Mouse (Mus musculus): ENCODE data around the gene 4930469K13Rik. TPM values are rescaled to one million over a fixed set of nuclear protein-coding genes. Genes with fewer than 3 reads are reported as not detected.

4930469K13Rik gene
- polyA plus RNA-seq, 1 experiment from 2014 or later, result 4.3 TPM

GRCm38 (mm10) chr11:33955982-33956381 lies 142.4 kb downstream of the 4930469K13Rik start:
- H3K9me3 ChIP-seq (ENCODE audit: control insufficient read depth, low read length), result no peaks in the 10 kb centered on the region
- H3K4me2 ChIP-seq (replicated peaks; ENCODE audit: low read depth, low read length), result no peak overlapping the region
- no peaks in the 10 kb centered on the region for H3K27me3 ChIP-seq (ENCODE audit: control insufficient read depth, insufficient read depth, low read length)

DNA sequence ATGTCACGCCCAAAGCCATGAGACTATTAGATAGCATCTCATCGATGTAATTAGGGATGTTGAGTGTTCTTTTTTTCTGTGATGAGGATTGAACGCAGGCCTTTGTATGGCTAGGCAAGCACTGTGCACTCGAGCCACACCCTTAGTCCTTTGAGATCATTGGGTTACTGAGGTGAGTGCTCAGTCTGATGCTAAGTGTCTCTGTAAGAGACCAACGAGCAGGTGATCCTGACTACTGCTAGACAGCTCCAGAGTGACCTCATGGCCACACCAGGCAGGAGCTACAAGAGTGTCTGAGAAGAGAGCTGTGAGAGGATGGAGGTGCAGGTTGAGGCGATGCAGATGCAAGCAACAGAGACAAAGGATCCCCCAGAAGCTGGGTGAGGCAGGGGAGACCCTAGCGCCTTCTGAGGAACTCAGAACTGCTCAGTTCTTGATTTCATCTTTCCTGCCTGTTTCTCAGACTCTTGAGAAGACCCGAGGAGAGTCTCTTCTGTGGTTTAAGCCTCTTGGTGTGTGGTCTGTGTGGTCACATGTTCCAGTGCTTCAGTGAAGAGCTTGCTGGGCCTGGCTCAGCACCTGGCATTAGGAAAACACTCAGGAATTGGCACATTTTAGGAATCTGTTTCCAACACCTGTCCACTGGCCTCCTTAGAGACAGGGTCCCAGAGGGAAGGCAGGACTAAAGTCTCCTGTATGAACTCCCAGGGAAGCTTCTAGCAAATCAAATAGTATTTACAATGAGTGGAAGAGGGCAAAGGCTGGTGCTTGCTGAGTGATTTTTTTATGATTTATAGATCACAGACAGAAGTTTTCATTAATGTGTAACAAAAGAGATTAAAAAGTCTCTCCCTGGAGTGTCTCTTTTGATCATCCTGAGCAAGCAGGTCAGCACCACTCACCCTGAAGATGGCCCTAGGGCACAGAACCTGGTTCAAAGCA lies 146.4 kb downstream of the 4930469K13Rik start:
- Histone ChIP-seq H3K4me3 (ENCODE audit: low read depth, low read length) (no peak overlapping the region), H3K9ac (ENCODE audit: low read depth, low read length) (no peak overlapping the region), H3K27ac (ENCODE audit: low read depth, low read length) (no peak overlapping the region), H3K36me3 (ENCODE audit: control insufficient read depth, insufficient read depth, low read length) (no peaks in the 10 kb centered on the region), H3K4me1 (replicated peaks; ENCODE audit: control insufficient read depth, insufficient read depth, low read length) (no peaks in the 10 kb centered on the region), H3K27me3 (ENCODE audit: control insufficient read depth, insufficient read depth, low read length) (no peaks in the 10 kb centered on the region), H3K4me2 (replicated peaks; ENCODE audit: low read depth, low read length) (no peak overlapping the region), H3K9me3 (ENCODE audit: control insufficient read depth, low read length) (no peaks in the 10 kb centered on the region)
- 87% methylated on average over 8 of the region's 8 CpGs for WGBS
- DNase-seq (ENCODE audit: low spot score), result no peak
- ATAC-seq (ENCODE audit: low FRiP score), result no peak

More at GRCm38 (mm10) chr11:33955982-33956381, 142.4 kb downstream of the 4930469K13Rik start:
- ATAC-seq (ENCODE audit: low FRiP score) (no peak), DNase-seq (ENCODE audit: low spot score) (no peak)
- H3K27ac ChIP-seq (ENCODE audit: low read depth, low read length), result no peak overlapping the region
- H3K4me3 ChIP-seq (ENCODE audit: low read depth, low read length), result no peak overlapping the region
- no peak overlapping the region for H3K9ac ChIP-seq (ENCODE audit: low read depth, low read length)
- no peaks in the 10 kb centered on the region for H3K4me1 ChIP-seq (replicated peaks; ENCODE audit: control insufficient read depth, insufficient read depth, low read length)
- H3K36me3 ChIP-seq (ENCODE audit: control insufficient read depth, insufficient read depth, low read length), result no peaks in the 10 kb centered on the region
- 85% methylated on average over 4 of the region's 4 CpGs for WGBS

- H3K27me3 ChIP-seq (ENCODE audit: control insufficient read depth, insufficient read depth, low read length), result no peaks in the 10 kb centered on the region
- H3K36me3 ChIP-seq (ENCODE audit: control insufficient read depth, insufficient read depth, low read length), result no peaks in the 10 kb centered on the region
- H3K9ac ChIP-seq (ENCODE audit: low read depth, low read length), result no peak overlapping the region
- H3K4me2 ChIP-seq (replicated peaks; ENCODE audit: low read depth, low read length), result no peak overlapping the region
- DNase-seq (ENCODE audit: low spot score), result no peak
- ATAC-seq (ENCODE audit: low FRiP score), result no peak
- no peak overlapping the region for H3K4me3 ChIP-seq (ENCODE audit: low read depth, low read length)
- H3K4me1 ChIP-seq (replicated peaks; ENCODE audit: control insufficient read depth, insufficient read depth, low read length), result no peaks in the 10 kb centered on the region
- H3K27ac ChIP-seq (ENCODE audit: low read depth, low read length), result no peak overlapping the region
- H3K9me3 ChIP-seq (ENCODE audit: control insufficient read depth, low read length), result no peaks in the 10 kb centered on the region
- WGBS, result 36% methylated on average over 5 of the region's 5 CpGs
Measured at GRCm38 (mm10) chr11:33951155-33951554, 147.2 kb downstream of the 4930469K13Rik start.

GRCm38 (mm10) chr11:33946501-33946900 lies 151.9 kb downstream of the 4930469K13Rik start:
- DNase-seq (ENCODE audit: low spot score) (no peak), ATAC-seq (ENCODE audit: low FRiP score) (no peak)
- Histone ChIP-seq H3K9me3 (ENCODE audit: control insufficient read depth, low read length) (no peaks in the 10 kb centered on the region), H3K27me3 (ENCODE audit: control insufficient read depth, insufficient read depth, low read length) (no peaks in the 10 kb centered on the region), H3K4me1 (replicated peaks; ENCODE audit: control insufficient read depth, insufficient read depth, low read length) (no peaks in the 10 kb centered on the region), H3K4me3 (ENCODE audit: low read depth, low read length) (no peak overlapping the region), H3K9ac (ENCODE audit: low read depth, low read length) (no peak overlapping the region), H3K36me3 (ENCODE audit: control insufficient read depth, insufficient read depth, low read length) (no peaks in the 10 kb centered on the region), H3K4me2 (replicated peaks; ENCODE audit: low read depth, low read length) (no peak overlapping the region), H3K27ac (ENCODE audit: low read depth, low read length) (no peak overlapping the region)
- WGBS, result 87% methylated on average over 4 of the region's 4 CpGs

DNA sequence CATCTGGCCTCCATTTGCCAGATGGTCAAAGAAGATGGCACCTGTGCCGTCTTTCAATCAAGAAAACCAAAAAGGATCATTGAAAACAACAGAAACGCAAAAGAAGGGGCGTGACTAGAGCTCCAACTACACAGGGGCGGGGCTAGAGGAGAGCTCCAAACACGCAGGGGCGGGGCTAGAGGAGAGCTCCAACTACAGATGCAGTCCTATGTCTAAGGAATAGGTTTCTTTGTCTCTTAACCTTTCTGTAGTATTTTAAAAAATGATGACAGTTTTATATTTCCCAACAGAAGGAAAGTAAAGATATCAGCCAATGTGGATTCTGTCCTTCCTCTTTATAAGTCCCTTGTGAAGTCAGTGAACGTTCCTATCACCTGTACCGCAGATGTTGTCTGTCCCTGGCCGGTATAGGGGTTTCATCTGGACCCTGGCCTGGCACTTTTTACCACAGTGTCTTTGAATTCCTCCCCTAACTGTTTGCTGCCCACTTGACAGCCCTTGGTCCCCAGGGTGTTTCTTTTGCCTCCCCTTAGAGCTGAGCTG lies 153.5 kb downstream of the 4930469K13Rik start:
- DNase-seq (ENCODE audit: low spot score) (no peak), ATAC-seq (ENCODE audit: low FRiP score) (no peak)
- H3K9ac ChIP-seq (ENCODE audit: low read depth, low read length), result no peak overlapping the region
- H3K27ac ChIP-seq (ENCODE audit: low read depth, low read length), result no peak overlapping the region
- no peaks in the 10 kb centered on the region for H3K27me3 ChIP-seq (ENCODE audit: control insufficient read depth, insufficient read depth, low read length)
- H3K4me3 ChIP-seq (ENCODE audit: low read depth, low read length), result no peak overlapping the region
- H3K4me1 ChIP-seq (replicated peaks; ENCODE audit: control insufficient read depth, insufficient read depth, low read length), result no peaks in the 10 kb centered on the region
- H3K9me3 ChIP-seq (ENCODE audit: control insufficient read depth, low read length), result no peaks in the 10 kb centered on the region
- WGBS, result 86% methylated on average over 9 of the region's 9 CpGs
- H3K4me2 ChIP-seq (replicated peaks; ENCODE audit: low read depth, low read length), result no peak overlapping the region
- H3K36me3 ChIP-seq (ENCODE audit: control insufficient read depth, insufficient read depth, low read length), result no peaks in the 10 kb centered on the region

- no peak for ATAC-seq (ENCODE audit: low FRiP score)
- no peak overlapping the region for H3K4me3 ChIP-seq (ENCODE audit: low read depth, low read length)
- no peak overlapping the region for H3K27ac ChIP-seq (ENCODE audit: low read depth, low read length)
- no peak overlapping the region for H3K9ac ChIP-seq (ENCODE audit: low read depth, low read length)
- no peaks in the 10 kb centered on the region for H3K9me3 ChIP-seq (ENCODE audit: control insufficient read depth, low read length)
- H3K36me3 ChIP-seq (ENCODE audit: control insufficient read depth, insufficient read depth, low read length), result no peaks in the 10 kb centered on the region
- WGBS, result 68% methylated on average over 4 of the region's 4 CpGs
- H3K27me3 ChIP-seq (ENCODE audit: control insufficient read depth, insufficient read depth, low read length), result no peaks in the 10 kb centered on the region
- H3K4me2 ChIP-seq (replicated peaks; ENCODE audit: low read depth, low read length), result no peak overlapping the region
- peak; percentile 54 for DNase-seq (ENCODE audit: low spot score)
- H3K4me1 ChIP-seq (replicated peaks; ENCODE audit: control insufficient read depth, insufficient read depth, low read length), result no peaks in the 10 kb centered on the region
Measured at GRCm38 (mm10) chr11:33944067-33944785, 154.1 kb downstream of the 4930469K13Rik start.

DNA sequence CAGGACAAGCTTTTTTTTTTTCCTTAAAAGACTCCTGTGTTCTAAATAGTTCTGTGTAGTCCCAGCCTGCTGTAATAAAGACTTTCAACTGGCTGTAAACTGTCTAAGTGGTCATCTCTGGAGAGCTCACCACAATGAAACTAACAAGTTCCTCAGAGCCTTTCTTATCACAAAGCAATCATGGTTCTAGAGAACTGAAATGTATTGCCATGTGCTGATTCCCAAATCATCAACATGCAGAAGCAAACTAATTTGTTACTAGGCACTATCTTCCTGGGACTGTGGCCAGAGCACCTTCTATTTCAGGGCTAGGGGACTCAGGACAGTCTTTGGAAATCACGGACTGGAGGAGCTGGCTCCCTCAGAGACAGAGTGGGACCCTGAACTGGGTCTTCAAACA lies 154.8 kb downstream of the 4930469K13Rik start:
- DNase-seq (ENCODE audit: low spot score), result no peak
- H3K27ac ChIP-seq (ENCODE audit: low read depth, low read length), result no peak overlapping the region
- H3K9me3 ChIP-seq (ENCODE audit: control insufficient read depth, low read length), result no peaks in the 10 kb centered on the region
- no peak overlapping the region for H3K4me3 ChIP-seq (ENCODE audit: low read depth, low read length)
- no peak for ATAC-seq (ENCODE audit: low FRiP score)
- WGBS, result 69% methylated on average over 1 of the region's 1 CpGs
- H3K36me3 ChIP-seq (ENCODE audit: control insufficient read depth, insufficient read depth, low read length), result no peaks in the 10 kb centered on the region
- no peak overlapping the region for H3K9ac ChIP-seq (ENCODE audit: low read depth, low read length)
- H3K4me2 ChIP-seq (replicated peaks; ENCODE audit: low read depth, low read length), result no peak overlapping the region
- H3K27me3 ChIP-seq (ENCODE audit: control insufficient read depth, insufficient read depth, low read length), result no peaks in the 10 kb centered on the region
- H3K4me1 ChIP-seq (replicated peaks; ENCODE audit: control insufficient read depth, insufficient read depth, low read length), result no peaks in the 10 kb centered on the region

GRCm38 (mm10) chr11:33939456-33940113 lies 158.8 kb downstream of the 4930469K13Rik start:
- no peak for ATAC-seq (ENCODE audit: low FRiP score)
- H3K36me3 ChIP-seq (ENCODE audit: control insufficient read depth, insufficient read depth, low read length), result no peaks in the 10 kb centered on the region
- no peak overlapping the region for H3K4me3 ChIP-seq (ENCODE audit: low read depth, low read length)
- no peak overlapping the region for H3K9ac ChIP-seq (ENCODE audit: low read depth, low read length)
- no peaks in the 10 kb centered on the region for H3K9me3 ChIP-seq (ENCODE audit: control insufficient read depth, low read length)
- no peaks in the 10 kb centered on the region for H3K4me1 ChIP-seq (replicated peaks; ENCODE audit: control insufficient read depth, insufficient read depth, low read length)
- H3K27ac ChIP-seq (ENCODE audit: low read depth, low read length), result no peak overlapping the region
- no peaks in the 10 kb centered on the region for H3K27me3 ChIP-seq (ENCODE audit: control insufficient read depth, insufficient read depth, low read length)
- 88% methylated on average over 4 of the region's 4 CpGs for WGBS
- DNase-seq (ENCODE audit: low spot score), result no peak
- no peak overlapping the region for H3K4me2 ChIP-seq (replicated peaks; ENCODE audit: low read depth, low read length)
